Mouse (Mus musculus) testis, adult 2 months (tissue): Measurements from ENCODE around the gene Fam24b. TPM values are rescaled to one million over a fixed set of nuclear protein-coding genes. Genes with fewer than 3 reads are reported as not detected.

Experiments
- H3K27ac ChIP-seq: fragments of 200-500 bp; 2 replicates; pipeline ENCODE4 v1.5.1; 2012; ENCODE audit warnings: low read depth, low read length; ENCODE audit not compliant: control insufficient read depth, insufficient read depth
- H3K27me3 ChIP-seq: fragments of 200-500 bp; 2 replicates; pipeline ENCODE4 v1.6.1; 2012; ENCODE audit warnings: mild to moderate bottlenecking, low read length, moderate library complexity; ENCODE audit not compliant: control insufficient read depth, insufficient read depth
- H3K36me3 ChIP-seq: fragments of 200-500 bp; 2 replicates; pipeline ENCODE4 v1.6.1; 2012; ENCODE audit warnings: mild to moderate bottlenecking, low read length; ENCODE audit not compliant: control insufficient read depth, insufficient read depth
- H3K4me1 ChIP-seq: fragments of 200-500 bp; 2 replicates; pipeline ENCODE4 v1.6.1; 2012; ENCODE audit warnings: low read length; ENCODE audit not compliant: control insufficient read depth, insufficient read depth
- H3K4me3 ChIP-seq: fragments of 200-500 bp; 2 replicates; pipeline ENCODE4 v1.5.1; 2012; ENCODE audit warnings: low read depth, mild to moderate bottlenecking, low read length, moderate library complexity, mixed read lengths; ENCODE audit not compliant: control insufficient read depth
- CTCF ChIP-seq: fragments of 200-500 bp; IDR thresholded peaks from 2 replicates; pipeline ENCODE4 v1.5.1; 2012; ENCODE audit warnings: low read depth, mild to moderate bottlenecking, inconsistent platforms, low read length, moderate library complexity; ENCODE audit not compliant: control insufficient read depth, insufficient read depth, insufficient replicate concordance
- POLR2A ChIP-seq: fragments of 200-500 bp; IDR thresholded peaks from 2 replicates; pipeline ENCODE4 v1.6.1; 2012; ENCODE audit warnings: low read depth, mild to moderate bottlenecking, inconsistent platforms, low read length, moderate library complexity; ENCODE audit not compliant: control insufficient read depth
- polyA plus RNA-seq: library from polyadenylated mRNA; depleted of rRNA; stranded (reverse); fragments of >200 nt; gene quantifications from 2 replicates; pipeline ENCODE4 v1.2.3, GENCODE M21; 2012; rRNA removed

The Fam24b gene
- 409 and 461 TPM in 2 replicates for polyA plus RNA-seq

DNA sequence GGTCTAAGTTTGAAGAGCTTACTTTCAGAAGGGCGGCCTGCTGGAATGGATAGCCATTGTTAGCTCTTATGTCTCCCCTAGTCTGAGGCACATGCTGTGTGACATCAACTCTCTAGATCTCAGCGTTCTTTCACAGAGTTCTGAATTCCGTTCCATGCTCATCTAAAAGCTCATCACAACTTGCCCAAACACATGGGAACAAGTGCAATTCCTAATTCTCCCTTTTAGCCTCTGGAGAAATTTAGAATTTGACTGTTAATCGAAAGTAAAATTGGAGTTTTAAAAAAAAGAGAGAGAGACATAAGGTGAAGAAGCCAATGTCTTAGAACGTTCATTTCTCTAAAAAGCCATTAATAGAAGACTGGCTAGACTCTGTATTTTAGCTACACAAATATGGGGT lies at the start of gene Fam24b:
TSS of gene Fam24b (minus strand) at position 101 of the 400 bp plus-strand sequence.
- Histone ChIP-seq H3K36me3 (no peaks in the 10 kb centered on the region), H3K4me3 (peak within 1 kb of the TSS; percentile 77), H3K4me1 (no peaks in the 10 kb centered on the region), H3K27me3 (no peaks in the 10 kb centered on the region), H3K27ac (no peak within 1 kb of the TSS)
- TF ChIP-seq CTCF, result no peak
- no peak for TF ChIP-seq POLR2A

DNA sequence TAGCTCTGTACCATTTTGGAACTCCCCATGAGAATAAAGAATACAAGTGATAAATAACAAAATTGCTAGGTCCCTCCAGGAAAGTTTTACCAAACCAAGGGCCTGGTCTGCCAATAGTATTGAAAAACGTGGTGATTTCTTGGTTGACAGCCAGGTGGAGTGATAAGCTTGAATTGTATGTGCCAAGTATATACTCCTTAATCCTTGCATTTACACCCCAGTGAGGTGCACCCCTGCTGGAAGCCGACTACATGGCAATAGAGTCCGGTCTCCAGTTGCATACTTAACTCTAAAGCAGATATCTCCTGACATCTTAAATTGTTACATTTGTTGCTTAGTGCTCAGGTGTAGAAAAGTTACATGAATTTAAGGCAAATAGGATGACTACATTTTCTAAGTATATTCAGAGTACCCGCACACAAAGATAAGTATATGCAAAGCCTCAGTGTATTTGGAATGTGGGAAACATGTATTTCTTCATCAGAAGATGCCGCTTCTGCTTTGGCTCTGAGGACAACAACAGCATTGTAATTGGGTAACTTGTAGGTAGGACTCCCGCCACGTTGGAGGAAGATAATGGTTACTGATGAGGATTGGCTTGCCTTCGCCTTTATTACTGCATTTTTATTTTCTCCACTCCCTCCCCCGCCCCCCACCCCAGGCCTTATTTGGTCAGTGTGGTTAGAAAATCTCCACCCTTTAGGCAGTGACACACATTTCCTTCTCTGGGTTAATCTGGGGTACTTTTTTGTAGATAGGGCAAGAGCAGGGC lies 42.8 kb upstream of the Fam24b start:
- Histone ChIP-seq H3K4me1 (peaks cover 5% of the 10 kb centered on the region), H3K36me3 (no peaks in the 10 kb centered on the region), H3K27ac (no peak overlapping the region), H3K4me3 (no peak overlapping the region), H3K27me3 (no peaks in the 10 kb centered on the region)
- TF ChIP-seq CTCF (no peak), POLR2A (no peak)

DNA sequence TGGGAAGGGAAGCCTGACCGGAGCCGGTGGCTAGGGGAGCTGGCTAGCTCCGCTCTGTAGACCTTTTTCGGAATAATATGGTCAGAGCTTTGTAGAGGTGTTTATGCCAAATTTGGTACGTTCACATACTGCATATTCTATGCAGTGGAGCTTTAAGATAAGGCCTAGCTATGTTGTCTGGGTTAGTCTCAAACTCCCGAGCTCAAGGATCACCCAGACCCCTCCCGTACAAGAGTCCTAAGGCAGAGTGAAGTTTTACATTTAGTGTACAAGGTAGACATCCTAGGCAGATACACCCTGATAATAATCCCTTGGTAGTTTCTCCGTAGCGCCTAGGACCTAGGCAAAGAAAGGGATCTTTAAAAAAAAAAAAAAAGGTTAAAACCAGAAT lies 42.1 kb upstream of the Fam24b start:
- peaks cover 5% of the 10 kb centered on the region for H3K4me1 ChIP-seq
- peak overlapping the region; percentile 74 for H3K27ac ChIP-seq
- no peaks in the 10 kb centered on the region for H3K36me3 ChIP-seq
- TF ChIP-seq POLR2A, result no peak
- H3K27me3 ChIP-seq, result no peaks in the 10 kb centered on the region
- H3K4me3 ChIP-seq, result peak overlapping the region; percentile 85

DNA sequence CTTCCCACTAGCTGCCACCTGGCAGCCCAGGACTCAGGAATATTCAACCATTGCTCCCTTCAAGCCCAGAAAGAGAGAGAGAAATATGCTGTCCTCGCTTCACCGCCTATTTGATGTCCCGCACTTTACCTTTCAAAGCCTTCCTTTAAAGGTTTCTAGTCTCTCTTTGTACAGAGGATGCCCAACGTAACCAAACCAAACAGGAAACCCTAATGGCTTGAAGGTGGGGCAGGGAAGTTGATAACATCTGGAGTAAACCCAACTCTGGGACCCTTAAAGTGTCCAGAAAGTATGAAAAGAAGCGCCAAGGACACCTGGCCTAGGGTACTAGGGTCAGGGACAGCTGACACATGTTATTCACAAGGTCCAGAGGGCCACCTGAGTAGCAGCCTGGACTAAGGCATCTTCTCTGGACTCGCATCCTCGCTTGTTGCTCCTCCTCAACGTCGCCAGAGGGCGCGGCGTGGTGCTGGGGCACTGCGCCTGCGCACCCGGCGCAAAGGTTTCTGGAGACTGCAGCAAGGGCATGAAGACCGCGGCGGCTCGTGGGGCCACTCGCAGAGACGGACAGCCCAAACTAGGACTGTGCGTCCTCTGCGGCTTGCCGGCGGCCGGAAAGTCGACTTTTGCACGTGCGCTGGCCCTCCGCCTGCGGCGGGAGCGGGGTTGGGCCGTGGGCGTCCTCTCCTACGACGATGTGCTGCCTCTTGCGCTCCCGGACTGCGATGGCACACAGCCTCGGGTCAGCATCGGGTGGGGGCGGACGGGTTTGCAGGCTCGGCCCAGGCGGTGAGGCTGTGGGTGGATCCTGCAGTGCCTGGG lies 41.5 kb upstream of the Fam24b start, which contains the start of gene Pstk:
TSS of gene Pstk (plus strand) at position 494 of the 822 bp plus-strand sequence.
- no peaks in the 10 kb centered on the region for H3K27me3 ChIP-seq
- H3K4me3 ChIP-seq, result peak within 1 kb of the TSS; percentile 85
- peaks cover 5% of the 10 kb centered on the region for H3K4me1 ChIP-seq
- H3K36me3 ChIP-seq, result no peaks in the 10 kb centered on the region
- H3K27ac ChIP-seq, result peak within 1 kb of the TSS; percentile 74
- TF ChIP-seq CTCF, result peak; percentile 90
- peak; percentile 60 for TF ChIP-seq POLR2A

DNA sequence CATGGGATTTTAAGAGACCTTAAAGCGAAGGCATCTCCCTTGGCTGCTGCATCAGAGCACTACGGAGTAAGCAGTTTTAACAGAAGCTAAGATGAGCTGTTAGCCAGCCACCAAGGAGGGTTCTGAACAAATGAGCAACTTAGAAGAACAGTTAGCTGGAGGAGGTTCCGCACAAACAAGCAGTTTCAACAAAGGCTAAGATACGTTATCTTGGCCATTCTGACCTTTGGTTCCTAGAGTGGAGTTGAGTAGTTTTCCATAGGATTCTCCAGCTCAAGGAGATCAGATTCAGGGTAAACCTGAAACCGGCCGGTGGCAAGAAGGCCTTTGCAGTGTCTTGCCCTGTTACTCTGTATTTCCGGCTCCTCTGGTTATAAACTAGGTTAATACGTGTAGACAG lies 34.8 kb upstream of the Fam24b start:
- H3K36me3 ChIP-seq, result no peaks in the 10 kb centered on the region
- no peak for TF ChIP-seq CTCF
- TF ChIP-seq POLR2A, result no peak
- peaks cover 6% of the 10 kb centered on the region for H3K4me1 ChIP-seq
- no peak overlapping the region for H3K4me3 ChIP-seq
- H3K27ac ChIP-seq, result no peak overlapping the region
- no peaks in the 10 kb centered on the region for H3K27me3 ChIP-seq

DNA sequence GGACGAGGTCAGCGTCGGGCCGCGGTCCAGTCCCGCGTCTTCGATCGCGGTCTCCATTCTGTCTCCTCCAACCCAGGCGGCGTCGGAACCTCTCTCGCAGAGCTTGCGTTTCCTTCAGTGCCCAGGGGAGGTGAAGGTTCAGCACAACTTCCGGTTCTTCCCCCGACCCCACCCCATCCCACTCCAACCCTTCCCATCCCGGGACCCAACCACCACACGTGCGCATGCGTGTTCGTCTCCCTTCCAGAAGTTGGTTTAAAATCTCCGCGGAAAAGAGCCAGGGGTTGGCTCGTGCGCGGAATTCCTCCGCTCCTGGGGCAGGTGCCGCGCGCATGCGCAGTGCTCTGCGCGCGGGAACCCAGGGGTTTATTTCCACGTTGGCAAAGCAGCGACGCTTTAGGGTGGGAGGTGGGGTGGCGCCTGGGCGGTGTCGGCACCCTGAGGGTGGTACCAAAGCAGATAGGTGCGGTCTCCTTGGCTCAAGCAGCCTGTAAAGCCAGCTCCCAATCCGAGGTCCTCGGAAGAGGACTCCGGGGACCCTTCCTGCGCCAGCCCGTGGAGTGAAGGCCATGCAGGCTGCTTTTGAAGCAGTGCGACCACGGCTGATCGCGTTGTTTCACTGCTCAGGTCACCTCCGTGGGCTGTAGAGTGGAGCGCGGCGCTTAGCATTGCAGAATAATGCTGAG lies 33.4 kb upstream of the Fam24b start, which contains the start of gene 2310057M21Rik:
TSS of gene 2310057M21Rik (minus strand) at position 145 of the 686 bp plus-strand sequence.
- H3K27me3 ChIP-seq, result no peaks in the 10 kb centered on the region
- no peak; the same call in 1 of the 2 replicates for TF ChIP-seq POLR2A
- TF ChIP-seq CTCF, result no peak

DNA sequence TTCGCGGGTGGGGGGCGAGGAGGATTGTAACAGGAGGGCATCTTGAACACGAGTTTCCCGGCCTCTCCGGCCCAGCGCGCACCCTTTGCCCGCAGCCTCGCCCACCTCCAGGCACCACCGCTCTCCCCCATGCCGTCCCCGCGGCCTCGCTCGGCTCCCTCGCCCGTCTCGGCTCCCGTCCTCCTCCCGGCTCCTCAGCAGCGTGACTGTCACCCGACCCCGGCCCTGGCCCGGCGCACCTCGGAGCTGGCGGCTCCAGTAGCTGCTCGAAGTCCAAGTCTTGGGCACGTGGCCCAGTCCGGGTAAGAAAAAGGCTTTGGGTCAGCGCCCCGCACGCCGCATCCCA lies 32.9 kb upstream of the Fam24b start:
- Histone ChIP-seq H3K36me3 (peaks cover 1% of the 10 kb centered on the region), H3K27me3 (no peaks in the 10 kb centered on the region), H3K4me1 (peaks cover 6% of the 10 kb centered on the region), H3K4me3 (peak overlapping the region; percentile 84), H3K27ac (peak overlapping the region; percentile 87)
- TF ChIP-seq POLR2A (no peak), CTCF (no peak)

More for the DNA sequence above, 33.4 kb upstream of the Fam24b start, which contains the start of gene 2310057M21Rik:
- Histone ChIP-seq H3K36me3 (no peaks in the 10 kb centered on the region; the same call in 1 of the 2 replicates), H3K4me3 (peak within 1 kb of the TSS; percentile 84), H3K27ac (peak within 1 kb of the TSS; percentile 90), H3K4me1 (peaks cover 6% of the 10 kb centered on the region)
